Comparison of ENCODE assay signal across 9 mouse cellular contexts in genomic region chr4:137857116-137857515, GRCm38 (mm10). TPM values are rescaled to one million over a fixed set of nuclear protein-coding genes. Genes with fewer than 3 reads are reported as not detected.
DNase-seq lines count a peak whose midpoint lies in the region; ATAC-seq and TF ChIP-seq lines count a peak whose summit lies in the region.
"Had no signal": no experiment of that assay in that cellular context is flagged by ENCODE, and none has a peak within 500 bp of the region (broad histone marks: within the 10 kb centered on the region; RNA-seq: fewer than 3 reads in every experiment).

No protein-coding gene starts in this region.

- ATAC-seq in cerebellum, adult (ENCODE audit: insufficient number of reproducible peaks, low FRiP score, low TSS enrichment): no peak
- no peak for ATAC-seq in midbrain, embryonic 16.5 days
- ATAC-seq in megakaryocyte, adult 5-6 weeks (ENCODE audit: poor library complexity, severe bottlenecking): peak; percentile 45

- no peak overlapping the region for H3K4me3 ChIP-seq in cerebellum, adult 2 months (replicated peaks; ENCODE audit: insufficient read depth, low read depth, low read length)
- no peak overlapping the region for H3K4me3 ChIP-seq in midbrain, embryonic 10.5 days
- no peak overlapping the region for H3K4me3 ChIP-seq in midbrain, embryonic 16.5 days (ENCODE audit: low read depth, low read length)
- H3K4me3 ChIP-seq: hindbrain, embryonic 15.5 days had no signal

- H3K9ac ChIP-seq in midbrain, embryonic 16.5 days (ENCODE audit: low read depth, low read length): no peak overlapping the region
- H3K9ac ChIP-seq: hindbrain, embryonic 15.5 days had no signal

- 49% methylated on average over 7 of the region's 7 CpGs for WGBS in cerebellum, adult 2 months
- WGBS in midbrain, embryonic 10.5 days: 30% methylated on average over 7 of the region's 7 CpGs
- WGBS in midbrain, embryonic 16.5 days: 23% methylated on average over 7 of the region's 7 CpGs

- no peak overlapping the region for H3K27ac ChIP-seq in cerebellum, adult 2 months (ENCODE audit: insufficient read depth, low read length)
- no peak overlapping the region for H3K27ac ChIP-seq in midbrain, embryonic 10.5 days (replicated peaks)
- H3K27ac ChIP-seq in midbrain, embryonic 16.5 days (ENCODE audit: low read length): no peak overlapping the region
- H3K27ac ChIP-seq: hindbrain, embryonic 15.5 days had no signal

- no peaks in the 10 kb centered on the region; the same call in none of the 2 replicates for H3K4me1 ChIP-seq in cerebellum, adult 2 months (ENCODE audit: control insufficient read depth, insufficient read depth, low read length)
- H3K4me1 ChIP-seq in midbrain, embryonic 10.5 days: peaks cover 26% of the 10 kb centered on the region
- H3K4me1 ChIP-seq in midbrain, embryonic 16.5 days (ENCODE audit: control insufficient read depth, insufficient read depth, low read length): 0 out of 2 replicates have a peak, but pooled peaks cover 4% of the 10 kb centered on the region

- no peak overlapping the region for H3K4me2 ChIP-seq in midbrain, embryonic 16.5 days (ENCODE audit: low read length)
- H3K4me2 ChIP-seq: hindbrain, embryonic 15.5 days had no signal

- TF ChIP-seq CTCF in cerebellum, adult 2 months (IDR thresholded peaks at IDR 0.05; ENCODE audit: borderline replicate concordance, insufficient read depth, low read depth, low read length): peak; percentile 61

- TF ChIP-seq POLR2A in cerebellum, adult 2 months (IDR thresholded peaks at IDR 0.05; ENCODE audit: borderline replicate concordance, insufficient read depth, low read length): no peak

- no peaks in the 10 kb centered on the region for H3K9me3 ChIP-seq in midbrain, embryonic 10.5 days (replicated peaks)
- no peaks in the 10 kb centered on the region for H3K9me3 ChIP-seq in midbrain, embryonic 16.5 days (replicated peaks; ENCODE audit: control insufficient read depth, low read length, poor library complexity, severe bottlenecking)
- H3K9me3 ChIP-seq: hindbrain, embryonic 15.5 days had no signal

- DNase-seq in cerebellum, adult 2 months: peak in 1 of 2 experiments; percentile 47
- peak; percentile 60 for DNase-seq in midbrain, embryonic 10.5 days (ENCODE audit: low spot score)
- DNase-seq in embryo, embryonic 10.5 days (ENCODE audit: low spot score): peak; percentile 74
- DNase-seq in thymus, postnatal 25 days: peak; percentile 74
- no peak for DNase-seq in right cerebral cortex, postnatal 25 days

- no peaks in the 10 kb centered on the region for H3K36me3 ChIP-seq in midbrain, embryonic 10.5 days
- H3K36me3 ChIP-seq in midbrain, embryonic 16.5 days (ENCODE audit: control insufficient read depth, insufficient read depth, low read length): no peaks in the 10 kb centered on the region
- H3K36me3 ChIP-seq: hindbrain, embryonic 15.5 days had no signal

- no peaks in the 10 kb centered on the region for H3K27me3 ChIP-seq in cerebellum, adult 2 months (ENCODE audit: control insufficient read depth, insufficient read depth, low read length)
- no peaks in the 10 kb centered on the region for H3K27me3 ChIP-seq in midbrain, embryonic 10.5 days (ENCODE audit: low read depth, poor library complexity, severe bottlenecking)
- no peaks in the 10 kb centered on the region for H3K27me3 ChIP-seq in midbrain, embryonic 16.5 days (ENCODE audit: control insufficient read depth, insufficient read depth, low read depth, low read length)
- H3K27me3 ChIP-seq: hindbrain, embryonic 15.5 days had no signal

RNA-seq across cellular contexts. Expression of gene Ece1, which starts 4.9 kb away (rescaled TPM):
- polyA plus RNA-seq in cerebellum, adult 2 months (2012; rRNA removed): 48.5 and 72.4 TPM in 2 replicates
- polyA plus RNA-seq in midbrain, embryonic 10.5 days (2016; fragmentation: Nextera tagmentation; extraction: Ambion mirVana): 31.6 and 31.7 TPM in 2 replicates
- 20.8 and 21.3 TPM in 2 replicates for polyA plus RNA-seq in midbrain, embryonic 16.5 days (2015; fragmentation: Nextera tagmentation; extraction: Ambion mirVana)
- 19.7 and 25.4 TPM in 2 replicates for total RNA-seq in megakaryocyte, adult 5-6 weeks (2015)
- 12.5 and 15.9 TPM in 2 replicates for total RNA-seq in megakaryocyte, adult 5-6 weeks (2017)
